Mouse (Mus musculus): ENCODE data around the gene Tspan15. TPM values are rescaled to one million over a fixed set of nuclear protein-coding genes. Genes with fewer than 3 reads are reported as not detected.

The Tspan15 gene
- polyA plus RNA-seq, 1 experiment from 2014 or later: 8.8 TPM

DNA sequence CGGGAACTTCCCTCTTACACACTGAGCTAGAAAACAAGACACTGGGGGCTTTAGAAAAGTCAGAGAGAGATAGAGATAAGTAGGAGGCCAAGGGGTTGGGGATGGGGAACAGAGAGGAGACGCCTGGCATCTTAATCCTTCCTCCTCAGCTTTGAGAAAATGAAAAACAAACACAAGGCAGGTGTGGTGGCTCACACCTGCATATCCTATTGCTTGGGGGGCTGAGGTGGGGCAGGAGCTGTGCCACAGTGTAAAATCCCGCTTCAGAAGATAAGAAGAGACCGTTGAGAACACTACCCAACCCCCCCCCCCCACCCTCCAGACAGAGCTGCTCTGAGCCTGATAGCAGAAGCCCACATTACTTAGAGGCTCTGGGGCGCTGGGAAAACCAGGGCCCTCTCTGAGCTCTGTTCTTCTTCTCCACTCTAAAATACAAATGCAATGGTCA, 15.9 kb downstream of the Tspan15 start:
- peak; percentile 88 for ATAC-seq (ENCODE audit: low read depth)
- WGBS (ENCODE audit: insufficient replicate concordance): 5% methylated on average over 5 of the region's 5 CpGs
- Histone ChIP-seq H3K27ac (peak overlapping the region; percentile 94), H3K36me3 (no peaks in the 10 kb centered on the region), H3K9me3 (replicated peaks) (no peaks in the 10 kb centered on the region), H3K4me2 (peak overlapping the region; percentile 70), H3K9ac (peak overlapping the region; percentile 71), H3K4me3 (replicated peaks) (peak overlapping the region; percentile 45), H3K27me3 (no peaks in the 10 kb centered on the region), H3K4me1 (replicated peaks) (peaks cover 81% of the 10 kb centered on the region)
- DNase-seq: peak; percentile 50

GRCm38 (mm10) chr10:62211310-62211709, 19.7 kb downstream of the Tspan15 start:
- peak overlapping the region; percentile 13; the same call in 1 of the 2 replicates for H3K9ac ChIP-seq
- no peaks in the 10 kb centered on the region; the same call in 1 of the 2 replicates for H3K27me3 ChIP-seq
- H3K4me2 ChIP-seq: no peak overlapping the region
- H3K4me1 ChIP-seq (replicated peaks): peaks cover 45% of the 10 kb centered on the region
- H3K9me3 ChIP-seq (replicated peaks): no peaks in the 10 kb centered on the region
- DNase-seq: no peak
- no peak overlapping the region for H3K4me3 ChIP-seq (replicated peaks)
- H3K27ac ChIP-seq: no peak overlapping the region; the same call in 1 of the 2 replicates
- ATAC-seq (ENCODE audit: low read depth): no peak
- 65% methylated on average over 6 of the region's 6 CpGs for WGBS (ENCODE audit: insufficient replicate concordance)
- H3K36me3 ChIP-seq: no peaks in the 10 kb centered on the region

DNA sequence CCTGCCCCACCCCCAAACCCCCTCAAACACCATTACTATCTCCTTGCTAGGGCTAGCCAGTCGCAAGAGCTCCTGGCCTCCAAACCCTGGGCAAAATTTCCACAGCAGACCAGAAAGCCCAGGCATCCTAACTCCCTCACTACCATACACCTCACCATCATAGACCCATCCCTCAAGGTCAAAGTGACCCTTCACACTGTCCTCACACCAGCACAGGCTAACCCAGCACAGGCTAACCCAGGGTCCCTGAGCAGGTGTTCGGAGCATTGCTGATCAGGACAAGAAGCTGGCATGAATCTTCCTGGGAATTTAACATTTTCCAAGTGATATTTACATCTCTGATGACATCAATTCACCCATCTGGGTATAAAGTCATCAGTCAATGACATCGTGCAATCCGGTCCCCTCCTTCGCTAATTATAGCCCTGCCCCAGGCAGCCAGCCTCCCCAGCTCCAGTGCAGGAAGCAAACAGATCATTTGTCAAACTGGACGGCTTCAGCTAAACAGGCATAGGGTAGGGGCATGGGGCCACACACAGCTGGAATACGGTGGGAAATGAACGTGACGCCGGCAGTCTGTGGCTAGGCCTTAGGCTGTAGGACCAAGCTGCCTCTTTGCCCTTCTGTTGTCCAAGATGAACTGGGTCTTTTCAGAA, 22.7 kb downstream of the Tspan15 start:
- no peak overlapping the region for H3K4me3 ChIP-seq (replicated peaks)
- 58% methylated on average over 10 of the region's 10 CpGs for WGBS (ENCODE audit: insufficient replicate concordance)
- ATAC-seq (ENCODE audit: low read depth) (no peak), DNase-seq (no peak)
- H3K27me3 ChIP-seq: no peaks in the 10 kb centered on the region; the same call in 1 of the 2 replicates
- H3K9ac ChIP-seq: no peak overlapping the region
- peaks cover 18% of the 10 kb centered on the region for H3K4me1 ChIP-seq (replicated peaks)
- no peaks in the 10 kb centered on the region for H3K36me3 ChIP-seq
- H3K4me2 ChIP-seq: no peak overlapping the region
- no peaks in the 10 kb centered on the region for H3K9me3 ChIP-seq (replicated peaks)
- no peak overlapping the region for H3K27ac ChIP-seq

DNA sequence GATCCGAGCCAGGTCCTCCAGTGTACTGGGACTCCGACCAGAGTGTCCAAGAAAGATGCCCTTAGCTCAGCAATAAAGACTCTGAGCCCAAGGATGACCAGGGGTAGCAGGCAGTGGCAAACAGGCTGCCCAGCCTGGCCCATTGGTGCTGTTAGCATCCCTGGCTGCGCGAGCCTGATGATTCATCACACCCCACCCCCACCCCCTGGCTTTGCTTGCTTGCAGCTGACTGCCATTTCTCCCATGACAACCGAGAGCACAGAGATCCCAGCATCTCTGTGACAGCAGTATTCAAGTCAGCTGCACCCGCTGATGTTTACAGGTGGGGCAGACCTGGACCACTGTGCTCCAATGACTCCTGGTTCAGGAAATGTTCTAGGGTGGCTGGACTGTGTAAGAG, 28.5 kb downstream of the Tspan15 start:
- 0 out of 2 replicates have a peak, but pooled peaks cover 3% of the 10 kb centered on the region for H3K4me1 ChIP-seq (replicated peaks)
- H3K4me2 ChIP-seq: no peak overlapping the region
- WGBS (ENCODE audit: insufficient replicate concordance): 69% methylated on average over 6 of the region's 6 CpGs
- DNase-seq: no peak
- H3K27me3 ChIP-seq: no peaks in the 10 kb centered on the region; the same call in 1 of the 2 replicates
- H3K9ac ChIP-seq: no peak overlapping the region
- no peak overlapping the region for H3K4me3 ChIP-seq (replicated peaks)
- H3K36me3 ChIP-seq: no peaks in the 10 kb centered on the region
- ATAC-seq (ENCODE audit: low read depth): no peak
- H3K27ac ChIP-seq: no peak overlapping the region
- H3K9me3 ChIP-seq (replicated peaks): no peaks in the 10 kb centered on the region

DNA sequence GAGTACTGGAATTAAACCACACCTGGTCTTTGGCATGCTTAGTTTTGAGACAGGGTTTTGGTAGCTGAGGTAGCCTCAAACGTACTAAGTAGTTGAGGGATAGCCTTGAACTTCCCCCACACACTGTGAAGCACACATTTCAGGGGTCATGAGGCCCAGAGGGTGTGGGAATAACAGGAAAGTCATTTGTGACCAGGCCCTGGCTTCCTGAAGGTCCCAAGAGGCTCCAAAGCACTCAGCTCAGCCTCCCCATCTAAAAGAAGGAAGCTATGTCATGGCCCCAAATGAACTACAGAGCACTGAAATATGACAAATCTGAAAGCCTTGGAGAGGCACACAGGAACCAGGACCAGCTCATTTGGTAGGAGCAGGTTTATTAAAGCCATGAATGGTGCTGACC, 32.2 kb downstream of the Tspan15 start:
- Histone ChIP-seq H3K9ac (no peak overlapping the region), H3K4me1 (replicated peaks) (peaks cover 5% of the 10 kb centered on the region; the same call in 1 of the 2 replicates), H3K4me3 (replicated peaks) (no peak overlapping the region), H3K36me3 (no peaks in the 10 kb centered on the region), H3K27ac (no peak overlapping the region), H3K27me3 (no peaks in the 10 kb centered on the region), H3K4me2 (no peak overlapping the region), H3K9me3 (replicated peaks) (no peaks in the 10 kb centered on the region)
- 33% methylated on average over 1 of the region's 1 CpGs for WGBS (ENCODE audit: insufficient replicate concordance)
- DNase-seq (no peak), ATAC-seq (ENCODE audit: low read depth) (no peak)

DNA sequence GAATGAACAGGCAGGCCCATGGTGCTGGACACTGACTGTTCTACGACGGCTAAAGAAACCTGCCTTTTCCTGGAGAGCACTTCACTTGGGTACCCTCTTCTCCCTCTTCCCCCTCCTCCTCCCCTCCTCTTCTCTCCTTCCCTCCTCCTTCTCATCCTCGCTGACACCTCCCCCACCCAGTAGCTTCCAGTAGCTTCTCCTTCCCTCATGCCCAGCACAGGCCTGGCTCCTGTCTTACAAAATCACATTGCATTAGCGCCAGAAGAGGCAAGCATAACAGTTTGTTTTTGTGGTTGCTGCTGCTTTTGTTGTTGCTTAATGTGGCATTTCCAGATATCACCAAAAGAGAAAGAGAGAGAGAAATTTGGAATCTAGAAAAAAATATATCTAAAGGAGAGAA, 33.6 kb downstream of the Tspan15 start:
- Histone ChIP-seq H3K27ac (no peak overlapping the region), H3K4me2 (no peak overlapping the region)
- 71% methylated on average over 4 of the region's 4 CpGs for WGBS (ENCODE audit: insufficient replicate concordance)

DNA sequence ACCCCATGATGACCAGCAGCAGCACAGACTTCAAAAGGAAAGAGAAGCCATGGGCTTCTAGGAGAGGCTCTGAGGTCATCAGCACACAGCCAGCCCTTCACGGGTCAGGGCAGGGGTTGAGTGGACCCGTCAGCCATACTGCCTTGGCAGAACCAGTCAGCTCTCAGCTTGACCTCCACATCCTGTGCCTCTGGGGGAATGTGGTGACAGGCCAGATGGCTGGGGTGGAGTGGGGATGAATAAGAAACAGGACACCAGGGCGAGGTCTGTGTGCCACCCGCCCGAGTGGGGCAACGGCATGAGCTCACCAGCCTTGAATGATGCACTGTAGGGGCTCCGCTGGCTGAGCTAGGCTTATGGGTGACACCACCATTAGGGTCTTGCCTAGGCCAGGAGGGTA, 35.7 kb downstream of the Tspan15 start:
- no peak overlapping the region for H3K4me3 ChIP-seq (replicated peaks)
- H3K36me3 ChIP-seq: no peaks in the 10 kb centered on the region
- no peaks in the 10 kb centered on the region for H3K27me3 ChIP-seq
- 65% methylated on average over 7 of the region's 7 CpGs for WGBS (ENCODE audit: insufficient replicate concordance)
- H3K4me1 ChIP-seq (replicated peaks): peaks cover 7% of the 10 kb centered on the region
- no peaks in the 10 kb centered on the region for H3K9me3 ChIP-seq (replicated peaks)
- ATAC-seq (ENCODE audit: low read depth): no peak
- no peak for DNase-seq
- no peak overlapping the region for H3K4me2 ChIP-seq
- no peak overlapping the region for H3K9ac ChIP-seq
- H3K27ac ChIP-seq: no peak overlapping the region

More for the DNA sequence above, 33.6 kb downstream of the Tspan15 start:
- Histone ChIP-seq H3K27me3 (no peaks in the 10 kb centered on the region), H3K9ac (no peak overlapping the region), H3K4me1 (replicated peaks) (peaks cover 5% of the 10 kb centered on the region), H3K9me3 (replicated peaks) (no peaks in the 10 kb centered on the region), H3K36me3 (no peaks in the 10 kb centered on the region), H3K4me3 (replicated peaks) (no peak overlapping the region)
- DNase-seq (no peak), ATAC-seq (ENCODE audit: low read depth) (no peak)

DNA sequence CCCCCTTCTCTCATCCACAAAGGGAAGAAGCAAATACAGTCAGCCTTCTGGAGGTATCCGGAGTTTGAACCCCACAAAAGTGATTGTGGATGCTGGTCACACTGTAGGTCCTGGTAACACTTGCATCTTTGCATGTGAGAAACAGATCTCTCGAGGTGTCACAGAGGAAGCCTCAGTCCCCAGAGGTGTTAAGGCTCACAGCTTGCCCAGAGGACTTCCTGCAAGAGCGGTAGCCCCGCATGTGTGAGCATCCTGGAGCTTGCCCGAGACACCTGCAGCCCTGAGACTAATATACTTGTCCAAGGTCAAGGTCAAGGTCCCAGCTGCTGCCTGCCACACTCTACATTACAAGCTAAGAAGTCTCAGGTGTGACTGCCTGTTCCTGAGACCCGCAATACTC, 36.1 kb downstream of the Tspan15 start:
- H3K27me3 ChIP-seq: no peaks in the 10 kb centered on the region
- H3K36me3 ChIP-seq: no peaks in the 10 kb centered on the region
- ATAC-seq (ENCODE audit: low read depth) (no peak), DNase-seq (no peak)
- H3K4me2 ChIP-seq: no peak overlapping the region
- no peak overlapping the region for H3K27ac ChIP-seq
- no peak overlapping the region for H3K9ac ChIP-seq
- no peak overlapping the region for H3K4me3 ChIP-seq (replicated peaks)
- H3K9me3 ChIP-seq (replicated peaks): no peaks in the 10 kb centered on the region
- H3K4me1 ChIP-seq (replicated peaks): peaks cover 9% of the 10 kb centered on the region
- 53% methylated on average over 6 of the region's 6 CpGs for WGBS (ENCODE audit: insufficient replicate concordance)

GRCm38 (mm10) chr10:62194461-62194860, 36.6 kb downstream of the Tspan15 start:
- WGBS (ENCODE audit: insufficient replicate concordance): 69% methylated on average over 5 of the region's 5 CpGs
- H3K27ac ChIP-seq: no peak overlapping the region
- H3K4me1 ChIP-seq (replicated peaks): peaks cover 12% of the 10 kb centered on the region
- H3K27me3 ChIP-seq: no peaks in the 10 kb centered on the region
- H3K36me3 ChIP-seq: no peaks in the 10 kb centered on the region
- H3K4me2 ChIP-seq: no peak overlapping the region
- H3K9ac ChIP-seq: no peak overlapping the region
- H3K9me3 ChIP-seq (replicated peaks): no peaks in the 10 kb centered on the region
- no peak for DNase-seq
- ATAC-seq (ENCODE audit: low read depth): no peak
- no peak overlapping the region for H3K4me3 ChIP-seq (replicated peaks)

DNA sequence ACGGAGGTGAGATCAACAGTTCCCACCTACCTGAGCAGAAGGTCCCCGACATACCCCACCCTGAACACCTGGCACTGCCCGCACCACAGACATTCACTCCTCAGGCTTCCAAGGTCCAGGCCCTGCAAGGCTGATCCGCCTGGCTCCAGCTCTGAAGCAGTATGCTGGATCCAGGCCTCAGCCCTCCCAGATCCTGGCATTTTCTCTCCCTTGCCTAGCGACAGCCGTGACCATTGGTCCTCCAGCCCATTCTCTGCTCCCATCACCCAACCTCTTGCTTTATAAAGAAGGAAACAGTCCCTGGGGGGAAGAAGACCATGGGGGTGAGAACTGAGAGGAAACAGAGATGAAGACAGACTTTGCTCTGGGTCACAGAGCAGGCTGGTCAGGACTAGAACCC, 37.0 kb downstream of the Tspan15 start:
- Histone ChIP-seq H3K36me3 (no peaks in the 10 kb centered on the region), H3K9me3 (replicated peaks) (no peaks in the 10 kb centered on the region), H3K9ac (no peak overlapping the region), H3K27me3 (no peaks in the 10 kb centered on the region), H3K4me1 (replicated peaks) (peaks cover 16% of the 10 kb centered on the region), H3K4me3 (replicated peaks) (no peak overlapping the region), H3K27ac (no peak overlapping the region), H3K4me2 (no peak overlapping the region)
- DNase-seq (no peak), ATAC-seq (ENCODE audit: low read depth) (no peak)
- WGBS (ENCODE audit: insufficient replicate concordance): 70% methylated on average over 6 of the region's 6 CpGs

GRCm38 (mm10) chr10:62192701-62193157, 38.3 kb downstream of the Tspan15 start:
- Histone ChIP-seq H3K9me3 (replicated peaks) (no peaks in the 10 kb centered on the region), H3K4me3 (replicated peaks) (no peak overlapping the region), H3K9ac (no peak overlapping the region), H3K4me1 (replicated peaks) (peaks cover 27% of the 10 kb centered on the region), H3K4me2 (no peak overlapping the region), H3K27ac (no peak overlapping the region), H3K36me3 (no peaks in the 10 kb centered on the region), H3K27me3 (no peaks in the 10 kb centered on the region)
- no peak for DNase-seq
- WGBS (ENCODE audit: insufficient replicate concordance): 58% methylated on average over 9 of the region's 9 CpGs
- no peak for ATAC-seq (ENCODE audit: low read depth)

- Histone ChIP-seq H3K9me3 (replicated peaks) (no peaks in the 10 kb centered on the region), H3K9ac (no peak overlapping the region), H3K4me2 (no peak overlapping the region), H3K4me1 (replicated peaks) (peaks cover 28% of the 10 kb centered on the region), H3K27me3 (0 out of 2 replicates have a peak, but pooled peaks cover 7% of the 10 kb centered on the region), H3K36me3 (no peaks in the 10 kb centered on the region), H3K27ac (no peak overlapping the region), H3K4me3 (replicated peaks) (no peak overlapping the region)
- 89% methylated on average over 7 of the region's 7 CpGs for WGBS (ENCODE audit: insufficient replicate concordance)
- ATAC-seq (ENCODE audit: low read depth) (no peak), DNase-seq (no peak)
These were observed 40.2 kb downstream of the Tspan15 start for GRCm38 (mm10) chr10:62190821-62191220.

Data from liver, embryonic 13.5 days (tissue).